Mouse (Mus musculus): ENCODE measurements around the gene Josd2. TPM values are rescaled to one million over a fixed set of nuclear protein-coding genes. Genes with fewer than 3 reads are reported as not detected.

The Josd2 gene
- polyA plus RNA-seq, 1 experiment: 294 TPM

- no peak overlapping the region for H3K4me3 ChIP-seq (replicated peaks; ENCODE audit: insufficient read depth, low read depth, low read length)
- no peaks in the 10 kb centered on the region for H3K27me3 ChIP-seq (ENCODE audit: control insufficient read depth, insufficient read depth, low read length)
- peaks cover 47% of the 10 kb centered on the region for H3K4me1 ChIP-seq (ENCODE audit: control insufficient read depth, insufficient read depth, low read length)
- TF ChIP-seq POLR2A (IDR thresholded peaks at IDR 0.05; ENCODE audit: borderline replicate concordance, insufficient read depth, low read length): no peak
- no peak for TF ChIP-seq CTCF (IDR thresholded peaks at IDR 0.05; ENCODE audit: borderline replicate concordance, insufficient read depth, low read depth, low read length)
- 86% methylated on average over 16 of the region's 16 CpGs for WGBS
- peak in 1 of 2 experiments; percentile 27 for DNase-seq
- H3K27ac ChIP-seq (ENCODE audit: insufficient read depth, low read length): no peak overlapping the region
Measured at GRCm38 (mm10) chr7:44470696-44471612, 3.2 kb downstream of the Josd2 start.

GRCm38 (mm10) chr7:44471880-44472557 lies 4.2 kb downstream of the Josd2 start:
- peak overlapping the region; percentile 42; the same call in 1 of the 2 replicates for H3K27ac ChIP-seq (ENCODE audit: insufficient read depth, low read length)
- DNase-seq: peak in 1 of 2 experiments; percentile 38
- TF ChIP-seq CTCF (IDR thresholded peaks at IDR 0.05; ENCODE audit: borderline replicate concordance, insufficient read depth, low read depth, low read length) (no peak), POLR2A (IDR thresholded peaks at IDR 0.05; ENCODE audit: borderline replicate concordance, insufficient read depth, low read length) (peak; percentile 13; the same call in 1 of the 2 replicates)
- no peak overlapping the region for H3K4me3 ChIP-seq (replicated peaks; ENCODE audit: insufficient read depth, low read depth, low read length)
- H3K27me3 ChIP-seq (ENCODE audit: control insufficient read depth, insufficient read depth, low read length): no peaks in the 10 kb centered on the region
- H3K4me1 ChIP-seq (ENCODE audit: control insufficient read depth, insufficient read depth, low read length): peaks cover 36% of the 10 kb centered on the region
- 21% methylated on average over 6 of the region's 6 CpGs for WGBS

GRCm38 (mm10) chr7:44472558-44472885 lies 4.7 kb downstream of the Josd2 start:
- peak overlapping the region; percentile 42 for H3K27ac ChIP-seq (ENCODE audit: insufficient read depth, low read length)
- TF ChIP-seq POLR2A (IDR thresholded peaks at IDR 0.05; ENCODE audit: borderline replicate concordance, insufficient read depth, low read length) (no peak), CTCF (IDR thresholded peaks at IDR 0.05; ENCODE audit: borderline replicate concordance, insufficient read depth, low read depth, low read length) (no peak)
- H3K4me1 ChIP-seq (ENCODE audit: control insufficient read depth, insufficient read depth, low read length): peaks cover 36% of the 10 kb centered on the region
- 24% methylated on average over 1 of the region's 1 CpGs for WGBS
- H3K27me3 ChIP-seq (ENCODE audit: control insufficient read depth, insufficient read depth, low read length): no peaks in the 10 kb centered on the region
- no peak for DNase-seq
- H3K4me3 ChIP-seq (replicated peaks; ENCODE audit: insufficient read depth, low read depth, low read length): no peak overlapping the region

DNA sequence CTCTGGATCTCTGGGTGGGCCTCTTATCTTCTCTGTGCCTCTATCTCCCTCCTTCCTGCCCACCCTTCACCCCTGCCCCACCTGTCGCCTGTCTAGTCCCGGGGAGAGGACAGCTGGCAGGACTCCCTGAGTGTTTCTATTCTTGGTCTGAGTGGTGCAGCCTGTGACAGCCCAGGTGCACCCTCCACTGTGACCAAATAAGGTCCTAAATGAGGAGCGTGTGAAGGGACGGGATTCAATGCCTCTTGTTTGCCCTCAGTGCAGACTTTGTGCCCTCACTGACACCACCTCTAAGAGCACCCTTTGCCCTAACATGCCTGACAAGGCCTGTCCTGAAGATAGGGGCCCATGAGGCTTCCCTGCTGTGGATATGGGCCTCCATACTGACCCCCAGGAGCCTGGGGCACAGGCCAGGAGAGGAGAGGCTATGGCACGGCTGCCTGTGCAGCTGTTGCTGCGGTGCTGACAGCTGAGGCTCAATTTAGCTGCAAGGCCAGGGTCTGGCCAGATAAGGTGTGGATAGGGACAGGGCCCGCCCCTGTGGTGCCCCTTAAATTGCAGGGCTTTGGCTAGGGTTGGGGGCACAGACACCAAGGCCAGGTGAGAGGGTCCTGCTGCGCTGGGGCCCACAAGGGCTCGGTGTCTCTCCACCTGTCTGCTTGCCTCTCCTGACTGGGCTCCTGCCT lies 5.3 kb downstream of the Josd2 start:
- peaks cover 36% of the 10 kb centered on the region for H3K4me1 ChIP-seq (ENCODE audit: control insufficient read depth, insufficient read depth, low read length)
- TF ChIP-seq POLR2A (IDR thresholded peaks at IDR 0.05; ENCODE audit: borderline replicate concordance, insufficient read depth, low read length) (no peak), CTCF (IDR thresholded peaks at IDR 0.05; ENCODE audit: borderline replicate concordance, insufficient read depth, low read depth, low read length) (no peak)
- H3K4me3 ChIP-seq (replicated peaks; ENCODE audit: insufficient read depth, low read depth, low read length): no peak overlapping the region
- peak overlapping the region; percentile 42 for H3K27ac ChIP-seq (ENCODE audit: insufficient read depth, low read length)
- peak; percentile 45 to 58 for DNase-seq
- 30% methylated on average over 9 of the region's 9 CpGs for WGBS
- no peaks in the 10 kb centered on the region for H3K27me3 ChIP-seq (ENCODE audit: control insufficient read depth, insufficient read depth, low read length)

DNA sequence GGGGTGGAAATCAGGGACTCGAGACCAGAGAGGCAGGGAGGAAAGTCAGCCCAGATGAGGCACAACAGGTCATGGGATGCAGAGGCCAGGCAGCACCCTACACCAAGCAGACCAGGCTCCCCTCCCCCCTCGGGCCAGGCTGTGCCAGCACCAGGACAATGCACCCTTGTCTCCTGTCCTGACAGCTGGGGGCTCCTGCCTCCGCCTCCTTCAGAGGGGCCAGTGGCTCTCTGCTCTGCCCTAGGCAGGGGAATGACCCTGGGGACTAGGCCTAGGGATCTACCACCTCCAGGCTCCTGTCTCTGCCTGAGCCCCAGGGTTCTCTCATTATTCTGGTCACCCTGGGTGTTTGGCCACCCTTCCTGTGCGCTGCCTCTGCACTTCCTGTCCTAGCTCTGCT lies 6.6 kb downstream of the Josd2 start:
- peak; percentile 45 to 64 for DNase-seq
- H3K27me3 ChIP-seq (ENCODE audit: control insufficient read depth, insufficient read depth, low read length): no peaks in the 10 kb centered on the region; the same call in 1 of the 2 replicates
- H3K4me1 ChIP-seq (ENCODE audit: control insufficient read depth, insufficient read depth, low read length): peaks cover 33% of the 10 kb centered on the region
- no peak overlapping the region for H3K4me3 ChIP-seq (replicated peaks; ENCODE audit: insufficient read depth, low read depth, low read length)
- no peak for TF ChIP-seq POLR2A (IDR thresholded peaks at IDR 0.05; ENCODE audit: borderline replicate concordance, insufficient read depth, low read length)
- no peak for TF ChIP-seq CTCF (IDR thresholded peaks at IDR 0.05; ENCODE audit: borderline replicate concordance, insufficient read depth, low read depth, low read length)
- WGBS: 40% methylated on average over 4 of the region's 4 CpGs
- peak overlapping the region; percentile 55; the same call in 1 of the 2 replicates for H3K27ac ChIP-seq (ENCODE audit: insufficient read depth, low read length)

DNA sequence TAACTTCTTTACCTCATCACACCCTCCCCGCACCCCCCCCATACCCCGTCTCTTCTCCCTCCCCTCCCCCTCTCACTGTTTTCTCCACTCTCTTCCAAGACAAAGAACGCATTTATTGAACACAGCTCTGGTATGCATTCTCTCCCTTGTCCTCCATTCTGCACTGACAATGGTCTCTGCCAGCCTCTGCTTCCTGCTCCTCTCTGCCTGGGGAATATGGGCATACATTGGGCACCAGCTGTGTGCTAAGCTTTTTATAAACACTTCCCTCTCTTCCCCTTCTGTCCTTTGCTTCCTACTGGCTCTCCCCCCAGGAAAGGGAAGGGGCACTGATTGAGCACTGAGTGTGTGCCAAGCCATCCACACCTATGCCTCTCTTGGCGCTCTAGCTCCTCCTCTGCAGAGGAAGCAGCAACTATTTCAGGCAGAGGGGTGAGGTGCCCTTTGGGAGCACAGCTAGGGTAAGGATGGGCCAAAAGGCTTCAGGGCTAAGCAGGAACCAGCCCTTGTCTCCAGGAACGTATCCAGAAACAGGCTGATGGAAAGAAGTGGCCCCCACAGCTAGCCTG lies 7.3 kb downstream of the Josd2 start:
- peak overlapping the region; percentile 51; the same call in 1 of the 2 replicates for H3K27ac ChIP-seq (ENCODE audit: insufficient read depth, low read length)
- H3K27me3 ChIP-seq (ENCODE audit: control insufficient read depth, insufficient read depth, low read length): no peaks in the 10 kb centered on the region; the same call in 1 of the 2 replicates
- 37% methylated on average over 5 of the region's 5 CpGs for WGBS
- TF ChIP-seq POLR2A (IDR thresholded peaks at IDR 0.05; ENCODE audit: borderline replicate concordance, insufficient read depth, low read length): no peak
- no peak for TF ChIP-seq CTCF (IDR thresholded peaks at IDR 0.05; ENCODE audit: borderline replicate concordance, insufficient read depth, low read depth, low read length)
- DNase-seq: peak in 1 of 2 experiments; percentile 23
- no peak overlapping the region for H3K4me3 ChIP-seq (replicated peaks; ENCODE audit: insufficient read depth, low read depth, low read length)
- peaks cover 29% of the 10 kb centered on the region for H3K4me1 ChIP-seq (ENCODE audit: control insufficient read depth, insufficient read depth, low read length)

GRCm38 (mm10) chr7:44482836-44483435 lies 15.2 kb downstream of the Josd2 start:
- TF ChIP-seq POLR2A (IDR thresholded peaks at IDR 0.05; ENCODE audit: borderline replicate concordance, insufficient read depth, low read length) (no peak), CTCF (IDR thresholded peaks at IDR 0.05; ENCODE audit: borderline replicate concordance, insufficient read depth, low read depth, low read length) (no peak)

More at GRCm38 (mm10) chr7:44482836-44483435, 15.2 kb downstream of the Josd2 start:
- Histone ChIP-seq H3K4me3 (replicated peaks; ENCODE audit: insufficient read depth, low read depth, low read length) (no peak overlapping the region), H3K27ac (ENCODE audit: insufficient read depth, low read length) (no peak overlapping the region), H3K4me1 (ENCODE audit: control insufficient read depth, insufficient read depth, low read length) (no peaks in the 10 kb centered on the region), H3K27me3 (ENCODE audit: control insufficient read depth, insufficient read depth, low read length) (no peaks in the 10 kb centered on the region; the same call in 1 of the 2 replicates)
- WGBS: 87% methylated on average over 3 of the region's 3 CpGs
- no peak for DNase-seq

All from cerebellum, adult 2 months (tissue).